Mouse (Mus musculus): Measurements from ENCODE around the gene Grk4.

DNA sequence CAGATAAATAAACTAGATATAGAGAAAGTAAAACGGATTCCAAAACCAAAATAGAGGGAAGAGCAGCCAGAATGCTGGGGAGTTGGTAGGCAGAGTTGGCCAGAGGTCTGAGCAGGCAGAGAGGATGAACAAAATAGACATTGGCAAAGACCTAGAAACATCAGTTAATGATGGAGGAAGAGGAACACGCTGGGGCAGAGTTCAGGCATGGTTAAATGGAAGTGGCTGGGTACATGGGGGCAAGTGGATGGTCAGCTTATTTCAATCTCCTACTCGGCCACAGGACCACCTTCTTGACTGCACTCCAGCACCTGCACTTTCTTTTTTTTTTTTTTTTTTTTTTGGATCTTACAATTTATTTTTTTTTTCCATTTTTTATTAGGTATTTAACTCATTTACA, 18.2 kb upstream of the Grk4 start:
- TF ChIP-seq CTCF (IDR thresholded peaks at IDR 0.05; ENCODE audit: control insufficient read depth, insufficient read depth, insufficient read length) (no peak), MYOD1 (IDR thresholded peaks at IDR 0.05; ENCODE audit: control insufficient read depth, insufficient read length, low read depth) (no peak), MAX (IDR thresholded peaks at IDR 0.05) (no peak), MYOG (IDR thresholded peaks at IDR 0.05; ENCODE audit: control insufficient read depth, extremely low read depth, insufficient read length) (no peak)

Measured in C2C12 (cell line).